Mouse (Mus musculus) CD4-positive, CD25-positive, alpha-beta regulatory T cell, adult 2 months (primary cell): ENCODE measurements at regions not wholly inside any gene's neighbourhood (a gene's known extent, or its start where the extent isn't known, plus 50 kb on each side); places are given as distances from the start of the nearest gene placed in this dataset.

Experiments
- DNase-seq: peaks from one replicate; pipeline ENCODE4 v3.0.0-alpha.2; 2012; ENCODE audit warnings: low read depth, low spot score

GRCm38 (mm10) chr13:100939677-100940076, 106.5 kb upstream of the Slc30a5 start:
- DNase-seq = peak; percentile 42

- DNase-seq = no peak
Observed at GRCm38 (mm10) chr13:100933265-100933664, 100.0 kb upstream of the Slc30a5 start.

GRCm38 (mm10) chr13:100899566-100899965, 66.3 kb upstream of the Slc30a5 start:
- DNase-seq = no peak

- DNase-seq = no peak
Observed at GRCm38 (mm10) chr13:100893871-100894270, 60.6 kb upstream of the Slc30a5 start.

- DNase-seq = no peak
Observed at GRCm38 (mm10) chr13:100893096-100893495, 59.9 kb upstream of the Slc30a5 start.

GRCm38 (mm10) chr13:100892647-100893071, 59.4 kb upstream of the Slc30a5 start:
- DNase-seq = no peak

- DNase-seq = peak; percentile 75
Observed at GRCm38 (mm10) chr13:100892204-100892603, 59.0 kb upstream of the Slc30a5 start.

GRCm38 (mm10) chr13:100890457-100890856, 57.2 kb upstream of the Slc30a5 start:
- no peak for DNase-seq

GRCm38 (mm10) chr13:100888481-100888880, 55.3 kb upstream of the Slc30a5 start:
- DNase-seq = no peak

GRCm38 (mm10) chr13:100883711-100884110, 50.5 kb upstream of the Slc30a5 start:
- peak; percentile 37 for DNase-seq
